Mouse (Mus musculus): ENCODE data around the gene Atl2. TPM values are rescaled to one million over a fixed set of nuclear protein-coding genes. Genes with fewer than 3 reads are reported as not detected.

The Atl2 gene
- polyA plus RNA-seq, 1 experiment = 11.8 TPM

GRCm38 (mm10) chr17:79887926-79888325, 8.0 kb downstream of the Atl2 start:
- no peaks in the 10 kb centered on the region for H3K27me3 ChIP-seq (ENCODE audit: control insufficient read depth, insufficient read depth, insufficient read length)
- peaks cover 86% of the 10 kb centered on the region for H3K79me3 ChIP-seq (ENCODE audit: low read depth)
- H3K36me3 ChIP-seq (ENCODE audit: control insufficient read depth, insufficient read depth) = no peaks in the 10 kb centered on the region
- no peak overlapping the region for H3ac ChIP-seq (ENCODE audit: control insufficient read depth, insufficient read length, low read depth)
- peaks cover 96% of the 10 kb centered on the region for H3K79me2 ChIP-seq (ENCODE audit: control insufficient read depth, insufficient read depth)
- TF ChIP-seq CTCF (IDR thresholded peaks at IDR 0.05; ENCODE audit: control insufficient read depth, insufficient read depth, insufficient read length) (no peak), MYOG (IDR thresholded peaks at IDR 0.05; ENCODE audit: control insufficient read depth, extremely low read depth, insufficient read length) (no peak), MYOD1 (IDR thresholded peaks at IDR 0.05; ENCODE audit: control insufficient read depth, insufficient read length, low read depth) (no peak), MAX (IDR thresholded peaks at IDR 0.05) (no peak), FOSL1 (IDR thresholded peaks at IDR 0.05; ENCODE audit: insufficient read depth, low read length, poor library complexity, severe bottlenecking) (no peak), CEBPB (IDR thresholded peaks at IDR 0.05; ENCODE audit: low read depth) (no peak), USF1 (IDR thresholded peaks at IDR 0.05; ENCODE audit: low read depth) (no peak)
- no peak overlapping the region for H3K4me3 ChIP-seq (ENCODE audit: insufficient read depth, poor library complexity, severe bottlenecking)

DNA sequence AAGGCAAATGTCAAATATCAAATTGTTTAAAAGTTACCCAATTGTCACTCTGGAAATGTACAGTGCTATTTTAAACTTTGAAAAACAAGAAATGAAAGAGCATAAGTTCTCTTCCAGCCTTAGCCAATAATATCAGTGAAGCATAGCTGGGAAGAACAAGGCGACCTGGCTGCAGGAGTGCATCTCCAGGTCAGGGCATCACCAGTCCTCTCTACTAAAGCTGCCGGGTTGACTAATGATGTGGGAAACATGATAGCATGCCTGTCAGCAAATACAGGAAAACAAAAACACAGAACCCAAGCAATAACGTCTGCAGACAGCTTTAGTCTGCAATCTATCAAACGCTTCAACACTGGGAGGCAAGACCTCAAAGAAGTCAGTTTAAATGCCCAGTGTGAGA, 12.7 kb downstream of the Atl2 start:
- Histone ChIP-seq H3K79me2 (ENCODE audit: control insufficient read depth, insufficient read depth) (peaks cover 91% of the 10 kb centered on the region), H3K79me3 (ENCODE audit: low read depth) (peaks cover 80% of the 10 kb centered on the region), H3K36me3 (ENCODE audit: control insufficient read depth, insufficient read depth) (no peaks in the 10 kb centered on the region), H3K27me3 (ENCODE audit: control insufficient read depth, insufficient read depth, insufficient read length) (no peaks in the 10 kb centered on the region), H3K4me3 (ENCODE audit: insufficient read depth, poor library complexity, severe bottlenecking) (no peak overlapping the region), H3ac (ENCODE audit: control insufficient read depth, insufficient read length, low read depth) (no peak overlapping the region)
- no peak for TF ChIP-seq FOSL1 (IDR thresholded peaks at IDR 0.05; ENCODE audit: insufficient read depth, low read length, poor library complexity, severe bottlenecking)
- TF ChIP-seq USF1 (IDR thresholded peaks at IDR 0.05; ENCODE audit: low read depth) = no peak
- no peak for TF ChIP-seq CEBPB (IDR thresholded peaks at IDR 0.05; ENCODE audit: low read depth)
- no peak for TF ChIP-seq MYOG (IDR thresholded peaks at IDR 0.05; ENCODE audit: control insufficient read depth, extremely low read depth, insufficient read length)
- TF ChIP-seq CTCF (IDR thresholded peaks at IDR 0.05; ENCODE audit: control insufficient read depth, insufficient read depth, insufficient read length) = no peak
- TF ChIP-seq MYOD1 (IDR thresholded peaks at IDR 0.05; ENCODE audit: control insufficient read depth, insufficient read length, low read depth) = no peak
- no peak for TF ChIP-seq MAX (IDR thresholded peaks at IDR 0.05)

GRCm38 (mm10) chr17:79865027-79865426, 30.9 kb downstream of the Atl2 start:
- no peaks in the 10 kb centered on the region for H3K79me3 ChIP-seq (ENCODE audit: low read depth)
- H3ac ChIP-seq (ENCODE audit: control insufficient read depth, insufficient read length, low read depth) = no peak overlapping the region
- H3K27me3 ChIP-seq (ENCODE audit: control insufficient read depth, insufficient read depth, insufficient read length) = no peaks in the 10 kb centered on the region

DNA sequence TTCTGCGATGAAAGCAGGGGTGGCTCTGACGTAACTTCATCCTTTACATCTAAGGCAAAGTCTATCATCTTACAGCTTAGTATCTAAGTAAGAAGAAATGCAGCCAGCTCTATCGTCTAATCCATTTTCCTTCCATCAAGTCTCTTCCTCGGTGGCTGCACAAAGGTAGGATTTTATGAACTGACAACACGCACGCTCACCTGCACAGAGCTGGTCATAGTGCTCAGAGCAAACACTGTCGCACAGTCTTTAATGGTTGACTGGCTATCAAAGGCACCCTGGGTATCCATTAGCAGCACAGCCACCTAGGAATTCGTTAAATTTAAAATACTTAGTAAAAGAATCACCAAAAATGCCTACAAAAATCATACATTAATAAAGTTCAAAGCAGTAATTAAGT, 31.4 kb downstream of the Atl2 start:
- Histone ChIP-seq H3K36me3 (ENCODE audit: control insufficient read depth, insufficient read depth) (peaks cover 30% of the 10 kb centered on the region), H3K4me3 (ENCODE audit: insufficient read depth, poor library complexity, severe bottlenecking) (no peak overlapping the region), H3K27me3 (ENCODE audit: control insufficient read depth, insufficient read depth, insufficient read length) (no peaks in the 10 kb centered on the region), H3ac (ENCODE audit: control insufficient read depth, insufficient read length, low read depth) (no peak overlapping the region), H3K79me3 (ENCODE audit: low read depth) (no peaks in the 10 kb centered on the region), H3K79me2 (ENCODE audit: control insufficient read depth, insufficient read depth) (peaks cover 3% of the 10 kb centered on the region)
- TF ChIP-seq USF1 (IDR thresholded peaks at IDR 0.05; ENCODE audit: low read depth) = no peak
- TF ChIP-seq MAX (IDR thresholded peaks at IDR 0.05) = no peak
- TF ChIP-seq CEBPB (IDR thresholded peaks at IDR 0.05; ENCODE audit: low read depth) = no peak
- no peak for TF ChIP-seq MYOG (IDR thresholded peaks at IDR 0.05; ENCODE audit: control insufficient read depth, extremely low read depth, insufficient read length)
- TF ChIP-seq MYOD1 (IDR thresholded peaks at IDR 0.05; ENCODE audit: control insufficient read depth, insufficient read length, low read depth) = no peak
- TF ChIP-seq CTCF (IDR thresholded peaks at IDR 0.05; ENCODE audit: control insufficient read depth, insufficient read depth, insufficient read length) = no peak
- TF ChIP-seq FOSL1 (IDR thresholded peaks at IDR 0.05; ENCODE audit: insufficient read depth, low read length, poor library complexity, severe bottlenecking) = no peak

More at GRCm38 (mm10) chr17:79865027-79865426, 30.9 kb downstream of the Atl2 start:
- Histone ChIP-seq H3K36me3 (ENCODE audit: control insufficient read depth, insufficient read depth) (peaks cover 25% of the 10 kb centered on the region), H3K79me2 (ENCODE audit: control insufficient read depth, insufficient read depth) (peaks cover 8% of the 10 kb centered on the region), H3K4me3 (ENCODE audit: insufficient read depth, poor library complexity, severe bottlenecking) (no peak overlapping the region)
- TF ChIP-seq MYOD1 (IDR thresholded peaks at IDR 0.05; ENCODE audit: control insufficient read depth, insufficient read length, low read depth) = no peak
- TF ChIP-seq FOSL1 (IDR thresholded peaks at IDR 0.05; ENCODE audit: insufficient read depth, low read length, poor library complexity, severe bottlenecking) = no peak
- TF ChIP-seq USF1 (IDR thresholded peaks at IDR 0.05; ENCODE audit: low read depth) = no peak
- no peak for TF ChIP-seq CTCF (IDR thresholded peaks at IDR 0.05; ENCODE audit: control insufficient read depth, insufficient read depth, insufficient read length)
- TF ChIP-seq CEBPB (IDR thresholded peaks at IDR 0.05; ENCODE audit: low read depth) = no peak
- TF ChIP-seq MYOG (IDR thresholded peaks at IDR 0.05; ENCODE audit: control insufficient read depth, extremely low read depth, insufficient read length) = no peak
- TF ChIP-seq MAX (IDR thresholded peaks at IDR 0.05) = no peak

DNA sequence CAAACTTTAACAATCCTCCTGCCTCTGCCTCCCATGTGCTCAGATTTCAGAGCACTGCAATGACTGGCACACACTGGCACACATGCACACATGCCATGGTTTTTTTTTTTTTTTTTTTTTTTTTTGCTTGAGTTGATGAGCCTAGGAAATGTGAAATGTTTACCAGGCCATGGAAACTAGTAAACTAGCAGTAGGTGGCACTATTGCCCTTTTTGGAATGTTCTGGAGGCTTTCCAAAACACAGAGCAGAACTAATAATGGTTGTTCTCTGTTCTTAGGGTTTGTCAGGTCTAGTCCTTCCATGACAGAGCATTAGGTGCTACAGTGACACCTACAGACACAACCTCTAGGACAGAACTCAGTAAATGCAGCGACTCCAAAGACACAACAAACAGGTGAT, 33.9 kb downstream of the Atl2 start:
- Histone ChIP-seq H3K36me3 (ENCODE audit: control insufficient read depth, insufficient read depth) (peaks cover 51% of the 10 kb centered on the region), H3K79me3 (ENCODE audit: low read depth) (no peaks in the 10 kb centered on the region), H3K27me3 (ENCODE audit: control insufficient read depth, insufficient read depth, insufficient read length) (no peaks in the 10 kb centered on the region), H3ac (ENCODE audit: control insufficient read depth, insufficient read length, low read depth) (no peak overlapping the region), H3K79me2 (ENCODE audit: control insufficient read depth, insufficient read depth) (no peaks in the 10 kb centered on the region), H3K4me3 (ENCODE audit: insufficient read depth, poor library complexity, severe bottlenecking) (no peak overlapping the region)
- TF ChIP-seq FOSL1 (IDR thresholded peaks at IDR 0.05; ENCODE audit: insufficient read depth, low read length, poor library complexity, severe bottlenecking) = no peak
- no peak for TF ChIP-seq CEBPB (IDR thresholded peaks at IDR 0.05; ENCODE audit: low read depth)

DNA sequence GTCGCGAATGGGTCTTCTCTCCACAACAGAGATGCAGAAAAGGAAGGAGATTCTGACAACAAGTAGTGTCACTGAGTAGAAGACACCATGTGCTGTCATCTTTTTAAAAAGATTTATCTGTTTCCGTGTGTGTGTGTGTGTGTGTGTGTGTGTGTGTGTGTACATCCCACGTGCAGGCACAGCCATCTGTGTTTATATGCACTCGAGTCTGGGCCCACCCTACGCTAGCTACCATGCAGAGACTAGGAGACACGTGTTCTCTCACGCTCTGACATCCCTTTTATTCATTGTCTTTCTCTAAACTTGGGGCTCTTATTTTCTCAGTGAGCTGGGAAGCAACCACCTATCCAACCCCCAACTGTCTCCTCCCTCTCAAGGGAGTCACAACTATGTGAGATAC, 40.4 kb downstream of the Atl2 start:
- no peaks in the 10 kb centered on the region for H3K79me3 ChIP-seq (ENCODE audit: low read depth)
- H3ac ChIP-seq (ENCODE audit: control insufficient read depth, insufficient read length, low read depth) = no peak overlapping the region
- H3K27me3 ChIP-seq (ENCODE audit: control insufficient read depth, insufficient read depth, insufficient read length) = no peaks in the 10 kb centered on the region
- no peaks in the 10 kb centered on the region for H3K79me2 ChIP-seq (ENCODE audit: control insufficient read depth, insufficient read depth)
- peaks cover 82% of the 10 kb centered on the region for H3K36me3 ChIP-seq (ENCODE audit: control insufficient read depth, insufficient read depth)
- TF ChIP-seq MYOD1 (IDR thresholded peaks at IDR 0.05; ENCODE audit: control insufficient read depth, insufficient read length, low read depth) (no peak), CEBPB (IDR thresholded peaks at IDR 0.05; ENCODE audit: low read depth) (no peak), USF1 (IDR thresholded peaks at IDR 0.05; ENCODE audit: low read depth) (no peak), FOSL1 (IDR thresholded peaks at IDR 0.05; ENCODE audit: insufficient read depth, low read length, poor library complexity, severe bottlenecking) (no peak), CTCF (IDR thresholded peaks at IDR 0.05; ENCODE audit: control insufficient read depth, insufficient read depth, insufficient read length) (no peak), MAX (IDR thresholded peaks at IDR 0.05) (no peak), MYOG (IDR thresholded peaks at IDR 0.05; ENCODE audit: control insufficient read depth, extremely low read depth, insufficient read length) (no peak)
- no peak overlapping the region for H3K4me3 ChIP-seq (ENCODE audit: insufficient read depth, poor library complexity, severe bottlenecking)
